Mouse (Mus musculus): Measurements from ENCODE around the gene Daw1.

The Daw1 gene

GRCm38 (mm10) chr1:83159603-83160002 lies at the start of gene Daw1:
Gene Daw1 (plus strand): TSS chr1:83159752.
- peak; percentile 64 for DNase-seq (ENCODE audit: low spot score)

GRCm38 (mm10) chr1:83110992-83111391 lies 48.6 kb upstream of the Daw1 start:
- DNase-seq (ENCODE audit: low spot score), result no peak

- DNase-seq (ENCODE audit: low spot score), result no peak
Observed at GRCm38 (mm10) chr1:83111726-83112125, 47.8 kb upstream of the Daw1 start.

GRCm38 (mm10) chr1:83116447-83117137 lies 43.0 kb upstream of the Daw1 start, which contains the start of gene Ccl20:
Gene Ccl20 (plus strand): TSS chr1:83116766.
- no peak for DNase-seq (ENCODE audit: low spot score)

GRCm38 (mm10) chr1:83117217-83117616 lies 42.3 kb upstream of the Daw1 start:
- no peak for DNase-seq (ENCODE audit: low spot score)

GRCm38 (mm10) chr1:83117661-83118060 lies 41.9 kb upstream of the Daw1 start:
- DNase-seq (ENCODE audit: low spot score), result no peak

- no peak for DNase-seq (ENCODE audit: low spot score)
Observed at GRCm38 (mm10) chr1:83119903-83120302, 39.6 kb upstream of the Daw1 start.

GRCm38 (mm10) chr1:83120312-83120711 lies 39.2 kb upstream of the Daw1 start:
- DNase-seq (ENCODE audit: low spot score), result no peak

GRCm38 (mm10) chr1:83123201-83123600 lies 36.4 kb upstream of the Daw1 start:
- no peak for DNase-seq (ENCODE audit: low spot score)

GRCm38 (mm10) chr1:83135829-83136228 lies 23.7 kb upstream of the Daw1 start:
- DNase-seq (ENCODE audit: low spot score), result peak; percentile 21

GRCm38 (mm10) chr1:83137847-83138246 lies 21.7 kb upstream of the Daw1 start:
- no peak for DNase-seq (ENCODE audit: low spot score)

GRCm38 (mm10) chr1:83138721-83139120 lies 20.8 kb upstream of the Daw1 start:
- no peak for DNase-seq (ENCODE audit: low spot score)

- DNase-seq (ENCODE audit: low spot score), result no peak
Observed at GRCm38 (mm10) chr1:83141510-83141909, 18.0 kb upstream of the Daw1 start.

GRCm38 (mm10) chr1:83142055-83142454 lies 17.5 kb upstream of the Daw1 start:
- DNase-seq (ENCODE audit: low spot score), result no peak

- DNase-seq (ENCODE audit: low spot score), result no peak
Observed at GRCm38 (mm10) chr1:83146547-83146946, 13.0 kb upstream of the Daw1 start.

GRCm38 (mm10) chr1:83150227-83150626 lies 9.3 kb upstream of the Daw1 start:
- no peak for DNase-seq (ENCODE audit: low spot score)

- no peak for DNase-seq (ENCODE audit: low spot score)
Observed at GRCm38 (mm10) chr1:83152961-83153360, 6.6 kb upstream of the Daw1 start.

- peak; percentile 15 for DNase-seq (ENCODE audit: low spot score)
Observed at GRCm38 (mm10) chr1:83156876-83157275, 2.7 kb upstream of the Daw1 start.

- DNase-seq (ENCODE audit: low spot score), result no peak
Observed at GRCm38 (mm10) chr1:83161658-83162057, 2.1 kb downstream of the Daw1 start.

GRCm38 (mm10) chr1:83164027-83164426 lies 4.5 kb downstream of the Daw1 start:
- DNase-seq (ENCODE audit: low spot score), result no peak

GRCm38 (mm10) chr1:83169158-83169557 lies 9.6 kb downstream of the Daw1 start:
- DNase-seq (ENCODE audit: low spot score), result no peak

- no peak for DNase-seq (ENCODE audit: low spot score)
Observed at GRCm38 (mm10) chr1:83175985-83176384, 16.4 kb downstream of the Daw1 start.

GRCm38 (mm10) chr1:83179531-83179930 lies 20.0 kb downstream of the Daw1 start:
- DNase-seq (ENCODE audit: low spot score), result no peak

- no peak for DNase-seq (ENCODE audit: low spot score)
Observed at GRCm38 (mm10) chr1:83181418-83181817, 21.9 kb downstream of the Daw1 start.
